Mouse (Mus musculus) intestine, postnatal 0 days (tissue): ENCODE measurements at regions not wholly inside any gene's neighbourhood (a gene's known extent, or its start where the extent isn't known, plus 50 kb on each side); places are given as distances from the start of the nearest gene placed in this dataset.

Experiments used
- ATAC-seq: fragments of 200-750 bp; cut with Nextera tagmentation; 2 replicates; pipeline ENCODE4 v1.8.0; 2017; ENCODE audit warnings: mild to moderate bottlenecking, moderate TSS enrichment, moderate library complexity
- H3K27ac ChIP-seq: fragments of 300-500 bp; sonication (generic); 2 replicates; pipeline ENCODE4 v1.5.1; 2014; ENCODE audit warnings: mild to moderate bottlenecking, low read depth, low read length, moderate library complexity
- H3K27me3 ChIP-seq: fragments of 300-500 bp; sonication (generic); replicated peaks from 2 replicates; pipeline ENCODE4 v1.6.1; 2014; ENCODE audit warnings: low read length, mixed read lengths; ENCODE audit not compliant: control insufficient read depth, insufficient read depth
- H3K36me3 ChIP-seq: fragments of 300-500 bp; sonication (generic); 2 replicates; pipeline ENCODE4 v1.6.1; 2014; ENCODE audit warnings: mild to moderate bottlenecking, moderate library complexity; ENCODE audit not compliant: control insufficient read depth, insufficient read depth
- H3K4me1 ChIP-seq: fragments of 300-500 bp; sonication (generic); replicated peaks from 2 replicates; pipeline ENCODE4 v1.6.1; 2014; ENCODE audit warnings: antibody characterized with exemption, low read length, mixed read lengths; ENCODE audit not compliant: control insufficient read depth, insufficient read depth
- H3K4me2 ChIP-seq: fragments of 300-500 bp; sonication (generic); replicated peaks from 2 replicates; pipeline ENCODE4 v1.6.1; 2014; ENCODE audit warnings: low read depth, mild to moderate bottlenecking, moderate library complexity
- H3K4me3 ChIP-seq: fragments of 300-500 bp; sonication (generic); 2 replicates; pipeline ENCODE4 v1.5.1; 2014; ENCODE audit warnings: low read depth, low read length
- H3K9ac ChIP-seq: fragments of 300-500 bp; sonication (generic); 2 replicates; pipeline ENCODE4 v1.6.1; 2014; ENCODE audit warnings: mild to moderate bottlenecking, low read depth, low read length
- H3K9me3 ChIP-seq: fragments of 300-500 bp; sonication (generic); 2 replicates; pipeline ENCODE4 v1.6.1; 2016; ENCODE audit warnings: mixed run types; ENCODE audit not compliant: control insufficient read depth
- CTCF ChIP-seq: sonication (generic); IDR thresholded peaks from 2 replicates; pipeline ENCODE4 v1.5.1; 2016; ENCODE audit warnings: low read depth, mild to moderate bottlenecking, control low read depth, antibody characterized with exemption, moderate library complexity
- WGBS: fragments of 180-500 bp; shearing (Covaris S2); extraction: QIAGEN DNeasy Blood & Tissue Kit; methylation state at CpG from one replicate; pipeline ENCODE4 v1.1.7; 2014; 5-methylcytosine and 5-hydroxymethylcytosine counted together

DNA sequence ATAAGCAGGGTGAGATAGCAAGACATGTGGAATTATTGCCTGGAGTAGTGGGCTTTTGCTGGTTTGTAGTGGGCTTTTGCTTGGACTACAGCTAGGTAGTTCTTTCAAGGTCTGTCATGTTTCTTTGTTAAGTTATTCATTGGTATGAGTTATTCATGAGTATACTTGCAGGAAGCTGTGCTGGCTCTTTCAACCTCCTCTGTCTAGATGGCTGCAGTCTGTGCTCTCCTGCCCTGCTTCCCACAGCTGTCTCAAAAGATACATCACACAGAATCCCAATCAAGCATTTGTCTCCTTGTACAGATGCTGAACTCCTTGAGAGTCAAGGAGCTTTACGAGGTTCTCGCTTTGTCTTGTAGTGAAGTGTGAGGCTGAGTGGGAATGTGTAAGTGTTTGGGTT lies 1028.0 kb upstream of the Tenm4 start:
- Histone ChIP-seq H3K4me3 (no peak overlapping the region), H3K27ac (no peak overlapping the region), H3K4me2 (no peak overlapping the region), H3K9ac (no peak overlapping the region), H3K4me1 (no peaks in the 10 kb centered on the region), H3K36me3 (no peaks in the 10 kb centered on the region), H3K9me3 (no peaks in the 10 kb centered on the region), H3K27me3 (no peaks in the 10 kb centered on the region)
- TF ChIP-seq CTCF = no peak
- no peak for ATAC-seq
- 78% methylated on average over 2 of the region's 2 CpGs for WGBS
